Mouse (Mus musculus) kidney, adult 2 months (tissue): ENCODE results near the gene Sft2d2.

ENCODE experiments used
- CTCF ChIP-seq: fragments of 200-500 bp; conservative IDR thresholded peaks from 2 replicates; pipeline ENCODE4 v1.5.1; 2011; ENCODE audit warnings: low read depth, mild to moderate bottlenecking, control low read depth, low read length, moderate library complexity, mixed read lengths; ENCODE audit not compliant: insufficient read depth, insufficient read length
- POLR2A ChIP-seq: fragments of 200-500 bp; IDR thresholded peaks from one replicate; pipeline ENCODE4 v1.6.1; 2011; ENCODE audit warnings: low read depth, low read length, control low read depth

DNA sequence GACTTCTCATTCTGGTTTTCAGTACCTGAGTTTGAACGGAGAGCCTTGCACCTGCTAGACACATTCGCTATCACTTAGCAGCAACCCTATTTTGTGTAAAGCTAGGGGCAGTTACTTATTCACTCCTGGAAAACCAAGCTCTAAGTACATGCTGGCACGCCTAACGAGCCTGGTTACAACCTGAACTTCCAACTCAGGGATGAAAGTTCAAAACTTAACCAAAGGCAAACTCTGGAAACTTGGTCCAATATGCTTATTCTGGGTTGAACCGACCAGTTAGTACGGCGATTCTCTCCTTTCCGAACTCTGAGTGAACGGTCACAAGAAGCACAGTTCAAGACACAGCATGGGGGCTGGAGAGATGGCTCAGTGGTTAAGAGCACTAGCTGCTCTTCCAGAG, 35.3 kb upstream of the Sft2d2 start:
- TF ChIP-seq CTCF, result no peak
- no peak for TF ChIP-seq POLR2A
